Mouse (Mus musculus) erythroblast, embryonic 14.5 days (primary cell): Measurements from ENCODE around the gene Sdk1. TPM values are rescaled to one million over a fixed set of nuclear protein-coding genes. Genes with fewer than 3 reads are reported as not detected.

ENCODE experiments used
- H3K27me3 ChIP-seq: 2 replicates; pipeline ENCODE4 v1.6.1; 2012; ENCODE audit warnings: inconsistent platforms; ENCODE audit not compliant: control insufficient read depth
- H3K36me3 ChIP-seq: 2 replicates; pipeline ENCODE4 v1.6.1; 2012; ENCODE audit warnings: mild to moderate bottlenecking, inconsistent platforms; ENCODE audit not compliant: control insufficient read depth
- H3K4me1 ChIP-seq: 2 replicates; pipeline ENCODE4 v1.6.1; 2012; ENCODE audit warnings: inconsistent platforms; ENCODE audit not compliant: control insufficient read depth
- H3K4me3 ChIP-seq: replicated peaks from 2 replicates; pipeline ENCODE3; 2012; ENCODE audit warnings: moderate library complexity, mild to moderate bottlenecking, inconsistent platforms
- H3K9me3 ChIP-seq: 2 replicates; pipeline ENCODE4 v1.6.1; 2012; ENCODE audit warnings: low read length, inconsistent platforms, mixed read lengths; ENCODE audit not compliant: control insufficient read depth
- GATA1 ChIP-seq: IDR thresholded peaks from 2 replicates; pipeline ENCODE4 v1.6.1; 2012; ENCODE audit warnings: low read length, inconsistent platforms, mixed read lengths
- TAL1 ChIP-seq: IDR thresholded peaks from 3 replicates; pipeline ENCODE4 v1.6.1; 2012; ENCODE audit warnings: low read length, inconsistent platforms, mixed read lengths
- polyA plus RNA-seq: library from polyadenylated mRNA; stranded (reverse); fragments of >175 nt; gene quantifications from 2 replicates; pipeline ENCODE4 v1.2.3, GENCODE M21; 2012

Gene Sdk1
- polyA plus RNA-seq, 1 experiment: not detected

- Histone ChIP-seq H3K36me3 (no peaks in the 10 kb centered on the region), H3K4me1 (no peaks in the 10 kb centered on the region), H3K4me3 (no peak overlapping the region), H3K27me3 (no peaks in the 10 kb centered on the region), H3K9me3 (peaks cover 57% of the 10 kb centered on the region)
- TF ChIP-seq GATA1 (no peak), TAL1 (no peak)
Measured at GRCm38 (mm10) chr5:142243069-142243468, 1001.8 kb downstream of the Sdk1 start.

GRCm38 (mm10) chr5:142256231-142256630, 1014.9 kb downstream of the Sdk1 start:
- H3K9me3 ChIP-seq: peaks cover 24% of the 10 kb centered on the region
- H3K27me3 ChIP-seq: no peaks in the 10 kb centered on the region
- no peak overlapping the region for H3K4me3 ChIP-seq
- no peaks in the 10 kb centered on the region for H3K36me3 ChIP-seq
- H3K4me1 ChIP-seq: no peaks in the 10 kb centered on the region
- no peak for TF ChIP-seq TAL1
- TF ChIP-seq GATA1: no peak

GRCm38 (mm10) chr5:142258716-142259115, 1017.4 kb downstream of the Sdk1 start:
- H3K9me3 ChIP-seq: peaks cover 22% of the 10 kb centered on the region
- H3K4me3 ChIP-seq: no peak overlapping the region
- no peaks in the 10 kb centered on the region for H3K27me3 ChIP-seq
- no peaks in the 10 kb centered on the region for H3K4me1 ChIP-seq
- no peaks in the 10 kb centered on the region for H3K36me3 ChIP-seq
- TF ChIP-seq TAL1 (no peak), GATA1 (no peak)

- H3K9me3 ChIP-seq: peaks cover 17% of the 10 kb centered on the region
- H3K36me3 ChIP-seq: no peaks in the 10 kb centered on the region
- no peaks in the 10 kb centered on the region for H3K4me1 ChIP-seq
- no peaks in the 10 kb centered on the region for H3K27me3 ChIP-seq
- no peak overlapping the region for H3K4me3 ChIP-seq
- TF ChIP-seq GATA1 (no peak), TAL1 (no peak)
Measured at GRCm38 (mm10) chr5:142262060-142262459, 1020.8 kb downstream of the Sdk1 start.

Other genes starting within 250 kb of the Sdk1 start
- 0.08 TPM in 1 of 2 replicates, not detected in the other for gene Card11, start 240.9 kb upstream of the Sdk1 start, polyA plus RNA-seq